Mouse (Mus musculus): ENCODE measurements around the gene Arl14ep. TPM values are rescaled to one million over a fixed set of nuclear protein-coding genes. Genes with fewer than 3 reads are reported as not detected.
"Not testable (repeated sequence)": the region's sequence is repeated elsewhere in the genome, so short reads cannot be mapped to it uniquely, and the experiment has no call there.

Gene Arl14ep
- 10 to 100 TPM; 31.9 to 38.3 (median 36.1) TPM for polyA plus RNA-seq (2017; shearing (Covaris generic))

DNA sequence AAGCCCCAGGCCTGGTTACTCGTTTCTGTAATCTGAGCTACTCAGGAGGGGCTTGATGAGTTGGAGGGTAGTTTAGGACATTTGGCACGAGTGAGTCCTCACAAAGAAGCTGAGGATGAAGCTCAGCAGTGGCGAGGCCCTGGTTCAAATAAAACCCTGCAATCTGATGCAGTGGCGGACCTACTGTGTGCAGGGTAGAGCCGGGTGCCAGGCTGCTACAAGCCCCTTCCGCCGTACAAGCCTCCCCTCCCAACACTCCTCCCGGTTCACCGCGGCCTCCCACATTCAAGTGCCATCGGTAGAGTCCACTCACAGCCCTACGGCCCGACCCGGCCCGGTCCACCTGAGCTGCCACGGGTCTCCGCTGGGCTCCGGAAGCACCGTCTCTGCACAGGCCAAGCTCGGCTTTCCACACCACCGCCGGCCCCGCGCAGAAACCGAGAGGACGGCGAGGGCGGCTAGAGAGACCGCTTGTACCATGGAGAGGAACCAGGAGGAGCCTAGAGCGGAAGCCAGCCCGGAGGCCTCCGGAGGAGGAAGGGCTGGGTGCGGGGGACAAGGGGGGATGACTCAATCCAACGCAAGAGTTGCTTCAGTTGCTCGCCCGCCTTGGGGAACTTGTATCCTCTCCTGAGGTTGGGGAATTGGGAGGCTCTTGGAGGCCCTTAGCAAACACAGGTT lies at the start of gene Arl14ep:
Gene Arl14ep (minus strand): TSS at position 466 of the 681 bp plus-strand sequence.
- peak; percentile 97 for ATAC-seq

DNA sequence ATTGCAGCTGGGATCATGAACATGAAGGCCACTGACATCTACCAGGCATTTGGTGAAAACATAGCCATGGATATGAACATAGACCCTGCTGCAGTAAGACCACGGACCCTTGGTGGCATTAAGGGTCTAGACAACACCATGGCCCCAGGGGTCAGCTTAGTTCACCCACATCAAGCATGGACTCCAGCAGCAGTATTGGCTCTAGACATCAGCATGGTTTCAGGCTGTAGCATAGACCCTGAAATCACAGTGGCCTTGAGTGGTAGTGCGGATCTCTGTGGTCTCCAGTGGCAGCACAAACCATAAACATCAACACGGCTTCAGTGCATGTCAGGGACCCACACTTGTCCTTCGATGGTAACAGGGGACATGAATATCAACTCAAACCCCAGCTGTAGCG lies 48.5 kb upstream of the Arl14ep start:
- ATAC-seq: no peak

DNA sequence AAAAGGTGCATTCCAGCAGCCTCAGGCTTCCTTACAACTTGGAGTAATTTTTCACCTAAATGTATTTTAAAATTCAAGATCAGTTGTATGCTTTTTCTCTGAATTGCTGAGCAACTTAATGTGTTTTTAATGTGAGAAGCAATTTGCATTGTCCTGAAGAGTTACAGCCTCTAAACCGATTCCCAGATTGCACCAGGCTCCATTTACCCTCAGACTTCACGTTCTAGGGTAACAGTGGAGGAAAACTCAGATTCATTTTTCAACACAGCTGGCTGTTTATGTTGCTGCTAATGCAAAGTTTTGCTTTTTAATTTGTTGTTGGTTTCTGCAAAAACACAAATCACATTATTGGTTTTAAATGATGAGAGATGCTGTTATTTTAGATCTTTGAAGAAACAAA lies 45.1 kb upstream of the Arl14ep start:
- no peak for ATAC-seq

DNA sequence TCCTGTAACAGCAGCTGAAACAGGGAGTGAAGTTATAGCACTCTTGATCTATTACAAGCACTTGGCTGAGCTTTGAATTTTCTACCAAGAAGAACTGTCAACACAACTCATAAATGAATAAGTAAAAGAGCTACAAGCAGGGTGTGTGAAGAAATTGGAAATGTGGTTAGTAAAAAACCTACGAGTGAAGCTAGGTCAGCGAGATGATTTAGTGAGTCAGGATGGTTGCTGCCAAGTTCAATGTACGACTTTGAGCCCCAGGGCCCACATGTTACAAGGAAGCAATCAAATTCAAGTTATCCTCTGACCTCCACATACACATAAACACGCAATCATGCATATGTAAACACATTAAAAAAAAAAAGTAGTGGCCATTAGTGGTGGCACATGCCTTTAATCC lies 38.9 kb upstream of the Arl14ep start:
- no peak for ATAC-seq

DNA sequence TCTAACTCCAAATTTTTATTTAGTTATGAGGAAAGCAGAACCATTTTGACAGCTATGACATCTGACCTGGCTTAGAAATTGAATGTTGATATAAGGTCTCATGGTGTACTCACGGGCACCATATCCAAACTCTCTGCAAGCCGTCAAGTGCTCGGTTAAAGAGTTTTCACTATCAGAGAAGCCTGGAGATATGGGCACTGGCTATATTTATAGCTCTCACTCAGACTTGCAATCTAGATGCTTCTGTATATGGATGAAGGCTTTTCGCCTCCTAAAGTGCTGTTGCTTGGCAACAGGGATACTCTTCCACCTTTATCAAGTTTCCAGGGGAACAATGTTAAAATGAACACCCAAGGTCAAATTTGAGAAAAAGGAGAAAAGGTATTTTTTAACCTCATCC lies 38.1 kb upstream of the Arl14ep start:
- no peak for ATAC-seq

DNA sequence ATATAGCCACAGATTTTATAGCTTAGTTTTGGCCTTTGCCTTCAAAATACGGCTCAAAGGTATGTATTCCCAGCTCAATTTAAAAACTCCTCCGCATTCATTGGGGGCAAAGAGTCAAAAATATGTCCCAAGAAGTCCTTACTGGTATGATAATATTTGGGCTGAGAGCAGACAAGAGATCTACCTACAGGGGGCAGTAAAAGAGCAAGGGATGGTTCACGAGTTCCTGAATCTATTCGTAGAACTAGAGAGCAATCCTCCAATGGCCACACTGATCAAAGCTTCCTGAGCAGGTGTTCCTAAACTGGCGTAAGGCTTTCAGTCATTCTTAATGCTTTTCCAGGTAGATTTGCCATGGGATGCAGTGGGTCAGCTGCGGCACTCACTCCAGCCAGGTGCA lies 35.9 kb upstream of the Arl14ep start:
- ATAC-seq: no peak

DNA sequence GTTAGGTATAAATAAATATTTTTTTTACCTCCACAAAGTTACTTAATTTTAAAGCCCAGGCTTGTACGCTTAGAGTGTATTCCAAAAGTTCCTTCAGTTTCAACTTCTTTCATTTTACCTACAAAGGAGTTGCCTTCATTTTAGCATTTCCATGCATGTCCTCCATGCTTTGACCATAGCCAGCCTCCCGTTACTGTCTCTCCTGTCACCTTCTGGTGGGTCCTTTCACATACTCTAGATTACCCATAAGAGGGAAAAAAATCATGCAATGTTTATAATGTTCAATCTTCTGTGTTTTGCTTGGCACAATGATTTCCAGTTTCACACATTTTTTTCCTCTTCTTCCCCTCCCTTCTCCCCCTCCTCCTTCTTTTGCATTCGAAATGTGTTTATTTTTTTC lies 32.2 kb upstream of the Arl14ep start:
- ATAC-seq: no peak

DNA sequence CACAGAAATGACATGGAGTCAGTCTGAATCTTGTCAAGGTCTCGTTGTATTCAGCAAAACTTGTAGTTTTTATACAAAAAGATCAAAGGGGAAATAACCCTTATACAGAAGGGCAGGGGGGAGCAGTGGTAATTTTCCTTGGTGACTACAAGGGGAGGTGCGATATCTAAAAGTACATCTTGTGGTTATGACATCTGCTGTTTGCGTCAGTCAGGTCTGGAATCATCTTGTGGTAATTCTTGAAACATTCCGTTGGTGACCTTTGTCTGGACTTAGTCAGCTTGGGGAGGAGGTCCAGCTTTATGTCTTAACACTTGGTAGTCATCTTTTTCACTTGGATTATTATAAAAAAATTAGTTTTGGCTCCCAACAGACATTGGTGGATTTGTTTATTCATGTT lies 31.7 kb upstream of the Arl14ep start:
- not testable (repeated sequence) for ATAC-seq

DNA sequence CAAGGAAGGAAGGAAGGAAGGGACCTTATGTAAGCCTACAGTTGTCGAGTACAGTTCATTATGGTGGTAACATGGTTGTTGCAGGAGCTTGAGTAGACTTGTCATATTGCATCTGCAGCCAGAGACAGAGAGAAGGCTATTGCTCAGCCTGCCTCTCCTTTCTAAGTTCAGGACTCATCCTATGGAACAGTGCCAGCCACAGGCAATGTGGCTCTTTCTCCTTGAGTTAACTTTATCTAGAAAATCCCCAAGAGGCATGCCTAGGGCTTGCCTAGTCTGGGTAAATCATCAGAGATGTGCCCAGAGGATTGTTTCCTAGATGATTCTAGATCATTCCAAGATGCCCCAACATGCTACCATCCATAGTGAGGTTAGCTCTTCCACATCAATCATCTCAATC lies 17.0 kb upstream of the Arl14ep start:
- no peak for ATAC-seq

DNA sequence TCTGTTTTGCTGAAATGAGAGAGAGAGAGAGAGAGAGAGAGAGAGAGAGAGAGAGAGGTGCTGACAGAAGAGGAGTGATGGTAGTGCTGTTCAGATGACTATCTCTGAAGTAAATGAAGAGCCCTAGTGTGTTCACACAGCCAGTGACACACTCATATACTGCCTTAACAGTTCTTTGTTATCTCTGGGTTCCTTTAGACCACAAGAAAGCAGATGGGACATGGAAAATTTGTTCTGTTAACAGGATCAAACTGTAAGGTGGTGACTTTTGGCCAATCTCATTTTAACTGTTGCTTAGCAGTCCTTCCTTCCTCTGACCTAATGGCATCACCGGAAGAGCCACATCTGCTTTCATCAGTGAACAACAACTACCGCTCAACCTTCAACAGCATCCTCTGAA lies 10.7 kb upstream of the Arl14ep start:
- no peak for ATAC-seq

DNA sequence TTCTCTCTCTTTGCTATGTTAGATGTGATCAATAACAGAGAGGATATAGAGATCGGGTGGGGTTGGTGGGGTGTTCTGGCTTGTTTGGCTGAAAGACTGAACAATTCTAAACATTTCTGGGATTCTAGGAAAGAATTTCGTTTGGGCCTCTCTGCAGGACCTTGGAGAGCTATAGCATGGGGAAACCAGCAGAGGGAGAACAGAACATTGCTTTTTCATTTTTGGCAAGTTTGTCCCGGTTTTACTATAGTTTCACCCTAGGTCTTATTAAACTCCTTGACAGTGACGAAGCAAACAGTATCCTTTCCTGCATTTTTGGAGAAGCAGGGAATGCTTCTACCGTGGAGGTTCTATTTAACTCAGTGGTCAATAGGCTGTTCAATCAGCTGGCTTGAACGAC lies 8.3 kb upstream of the Arl14ep start:
- ATAC-seq: no peak

DNA sequence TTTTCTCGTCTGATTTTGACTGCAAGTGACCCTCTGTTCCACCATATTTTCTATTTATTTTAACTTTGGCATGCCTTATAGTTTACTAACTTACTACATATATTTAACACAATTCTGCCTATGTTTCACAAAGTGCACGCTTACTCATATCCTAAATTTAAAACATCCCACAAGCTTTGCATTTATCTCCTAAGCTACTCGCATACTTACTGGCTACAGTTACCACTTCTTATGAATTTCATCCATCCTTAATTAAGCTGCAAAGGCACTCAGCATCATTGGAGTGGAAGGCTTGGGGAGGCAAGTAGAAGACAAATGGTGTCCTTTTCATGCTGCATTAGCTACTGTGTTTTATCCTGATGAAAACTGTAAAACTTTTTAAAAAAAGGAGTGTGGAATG lies 2.2 kb upstream of the Arl14ep start:
- ATAC-seq: no peak

DNA sequence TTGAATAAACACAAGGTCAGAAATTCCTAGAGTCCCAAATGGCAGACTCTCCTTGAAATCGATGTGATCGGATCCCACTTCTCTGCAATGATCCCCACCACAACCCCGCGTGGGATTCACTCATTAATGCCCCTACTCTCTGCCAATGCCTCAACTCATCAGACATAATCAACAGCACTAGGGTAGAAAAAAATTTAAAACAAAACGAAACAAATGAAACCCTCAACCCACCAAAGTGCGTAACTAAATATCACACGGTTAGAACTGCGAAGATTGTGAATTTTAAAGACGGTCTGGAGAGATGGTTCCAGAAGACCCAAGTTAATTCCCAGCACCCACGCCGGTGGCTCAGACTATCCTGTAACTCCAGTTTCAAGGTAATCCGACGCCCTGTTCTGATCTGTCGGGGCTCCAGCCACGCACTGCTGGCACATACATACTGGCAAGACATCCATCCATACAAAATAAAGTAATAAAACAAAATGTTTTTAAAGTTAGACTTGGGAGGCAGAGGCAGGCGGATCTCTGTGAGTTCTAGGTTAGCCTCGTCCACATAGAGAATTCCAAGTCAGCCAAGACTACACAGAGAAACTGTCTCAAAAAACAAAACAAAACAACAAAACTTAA lies 779 bp downstream of the Arl14ep start:
- no peak for ATAC-seq

DNA sequence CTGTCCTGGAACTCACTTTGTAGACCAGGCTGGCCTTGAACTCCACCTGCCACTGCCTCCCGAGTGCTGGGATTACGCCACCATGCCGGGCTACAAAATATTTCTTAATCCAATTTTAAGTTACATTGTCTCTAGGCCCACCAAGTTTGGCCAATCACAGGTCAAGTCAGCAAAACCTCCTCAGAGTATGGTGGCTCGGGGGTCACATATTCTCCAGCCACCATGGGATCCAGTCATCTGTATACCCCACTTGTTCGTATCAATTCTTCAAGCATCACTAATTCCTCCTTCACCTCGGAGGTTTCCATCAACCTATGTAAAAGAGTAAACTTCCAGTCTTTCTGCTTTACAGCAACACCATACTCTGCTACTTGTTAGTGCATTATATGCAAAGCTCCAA lies 1.4 kb downstream of the Arl14ep start:
- no peak for ATAC-seq

DNA sequence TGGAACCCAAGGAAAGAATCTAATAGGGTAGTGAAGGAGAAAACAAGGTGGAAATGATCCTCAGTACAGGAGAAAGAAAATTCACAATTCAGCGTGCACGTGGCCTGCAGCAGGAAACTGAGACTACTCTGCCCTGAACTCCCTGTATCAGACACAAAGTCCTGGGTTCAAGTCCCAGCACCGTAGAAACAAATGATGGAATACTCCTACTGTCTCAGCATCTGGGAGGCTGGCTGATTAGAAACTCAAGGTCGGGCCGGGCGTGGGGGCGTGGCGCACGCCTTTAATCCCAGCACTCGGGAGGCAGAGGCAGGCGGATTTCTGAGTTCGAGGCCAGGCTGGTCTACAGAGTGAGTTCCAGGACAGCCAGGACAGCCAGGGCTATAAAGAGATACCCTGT lies 3.3 kb downstream of the Arl14ep start:
- ATAC-seq: no peak

DNA sequence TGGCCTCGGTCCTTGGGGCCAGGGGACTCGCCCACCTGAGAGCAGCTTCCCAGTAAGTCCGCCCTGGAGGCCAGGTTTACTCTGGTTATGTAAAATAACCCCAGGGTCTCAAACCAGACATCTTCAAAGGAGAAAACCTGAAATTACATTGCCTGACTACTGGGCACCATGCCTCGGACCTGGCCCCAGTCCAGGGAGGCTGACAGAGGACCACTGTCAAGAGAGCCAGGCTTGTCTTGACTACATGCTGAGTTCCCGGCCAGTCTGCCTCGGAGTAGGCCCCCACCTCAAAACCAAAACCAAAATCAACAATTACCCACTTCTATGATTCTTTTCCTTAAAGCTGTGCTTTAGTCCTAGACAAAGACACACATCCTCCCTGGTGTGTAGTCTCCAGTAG lies 5.9 kb downstream of the Arl14ep start:
- no peak for ATAC-seq

DNA sequence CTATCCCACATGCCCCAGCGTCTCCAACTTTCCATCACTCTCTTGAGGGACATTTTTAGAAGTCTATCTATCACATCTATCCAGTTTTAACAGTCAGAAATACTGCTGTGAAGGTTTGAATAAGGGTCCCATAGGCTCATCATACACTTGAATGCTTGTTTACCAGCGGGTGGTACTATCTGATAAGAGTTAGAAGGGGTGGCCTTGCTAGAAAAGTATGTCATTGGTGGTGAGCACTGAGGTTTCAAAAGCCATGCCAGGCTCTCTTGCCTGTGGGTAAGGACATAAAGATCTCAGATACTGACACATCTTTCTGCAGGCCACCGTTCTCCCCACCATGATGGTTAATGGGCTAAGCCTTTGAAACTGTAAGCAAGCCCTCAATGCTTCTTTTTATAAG lies 10.7 kb downstream of the Arl14ep start:
- ATAC-seq: no peak

DNA sequence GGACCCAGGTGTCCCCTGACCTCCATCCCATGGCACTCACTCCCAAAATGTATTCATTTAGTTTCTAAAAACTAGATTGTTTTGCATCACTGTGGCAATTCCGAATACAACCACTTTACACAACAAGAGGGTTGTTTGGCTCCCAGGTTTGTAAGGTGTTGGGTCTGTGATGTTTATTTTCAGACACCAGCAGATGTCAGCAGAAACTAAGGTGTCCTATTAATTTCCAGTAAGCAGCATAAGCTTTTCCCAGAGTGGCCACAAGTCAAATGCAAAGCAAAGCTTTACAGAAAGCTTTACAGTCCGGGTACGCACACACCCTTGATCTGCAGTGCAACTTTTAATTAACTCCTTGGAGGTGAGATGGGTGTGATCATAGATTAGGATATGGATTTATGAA lies 12.6 kb downstream of the Arl14ep start:
- ATAC-seq: no peak

DNA sequence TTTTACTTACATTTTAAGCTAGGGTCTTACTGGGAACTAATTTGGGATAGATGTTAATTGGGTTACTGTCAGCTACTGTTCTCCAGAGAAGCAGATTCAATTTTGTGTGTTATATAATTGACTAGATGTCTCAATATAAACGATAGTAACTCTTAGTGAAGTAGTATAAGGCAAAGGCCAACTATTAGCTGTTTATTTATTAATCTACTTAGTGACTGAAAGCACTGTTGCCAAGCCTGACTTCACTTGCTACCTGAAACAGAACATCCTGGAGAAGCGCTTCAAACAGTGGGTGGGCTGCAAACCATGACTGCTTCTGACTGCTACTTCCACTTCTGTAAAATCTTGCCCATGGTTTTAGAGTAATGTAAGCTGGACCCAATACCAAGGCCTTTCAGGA lies 13.2 kb downstream of the Arl14ep start:
- no peak for ATAC-seq

DNA sequence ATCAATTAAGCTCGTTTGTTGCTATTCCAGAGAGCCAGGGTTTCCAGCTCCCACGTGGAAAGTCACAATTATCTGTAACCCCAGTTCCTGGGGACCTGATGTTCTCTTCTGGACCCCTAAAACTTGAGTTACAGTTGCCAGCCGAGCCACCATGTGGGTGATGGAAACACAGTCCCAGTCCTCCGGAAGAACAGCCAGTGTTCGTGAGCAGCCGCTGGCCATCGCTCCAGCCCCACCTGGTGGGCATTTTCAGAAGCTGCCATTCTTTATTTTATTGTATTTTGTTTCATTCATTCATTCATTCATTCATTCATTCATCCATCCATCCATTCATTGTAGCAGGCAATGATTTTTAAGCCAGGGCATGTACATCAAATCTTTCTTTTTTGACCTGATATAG lies 14.0 kb downstream of the Arl14ep start:
- no peak for ATAC-seq

DNA sequence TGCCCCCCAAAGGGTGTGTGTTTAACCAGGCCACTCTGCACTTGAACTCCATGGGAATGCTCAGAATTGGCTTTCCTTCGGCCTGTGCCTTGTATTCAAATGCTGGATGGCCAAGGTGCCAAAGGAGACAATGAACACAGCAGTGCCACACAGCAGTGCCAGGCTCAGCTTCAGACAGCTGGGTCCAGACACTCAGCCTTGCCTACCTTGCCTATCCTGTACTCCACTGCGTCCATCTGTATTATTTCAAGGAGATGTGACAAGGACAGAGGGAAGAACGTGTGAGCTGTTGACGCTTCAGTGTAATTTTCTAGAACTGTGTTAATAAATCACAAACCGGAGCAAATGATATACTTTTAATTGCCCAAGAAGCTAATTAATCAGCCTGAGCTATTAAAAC lies 14.8 kb downstream of the Arl14ep start:
- ATAC-seq: no peak

DNA sequence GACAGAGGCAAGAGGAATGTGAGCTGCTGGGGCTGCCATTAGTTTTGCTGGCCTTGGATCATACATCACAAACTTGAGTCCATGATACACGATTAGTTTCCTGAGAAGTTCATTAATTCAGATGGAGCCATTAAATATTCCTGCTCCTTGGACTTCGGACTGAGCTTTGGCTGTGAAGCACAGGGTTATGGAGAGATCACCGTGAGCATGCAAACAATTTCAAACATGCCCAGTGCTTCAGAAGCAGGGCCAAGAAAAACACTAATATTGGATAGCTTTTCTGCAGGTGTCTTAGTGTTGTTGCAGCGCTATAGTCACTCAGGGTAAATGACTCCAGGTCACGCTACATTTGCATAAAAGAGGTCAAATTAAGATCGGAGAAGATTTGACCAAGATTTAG lies 15.3 kb downstream of the Arl14ep start:
- no peak for ATAC-seq

DNA sequence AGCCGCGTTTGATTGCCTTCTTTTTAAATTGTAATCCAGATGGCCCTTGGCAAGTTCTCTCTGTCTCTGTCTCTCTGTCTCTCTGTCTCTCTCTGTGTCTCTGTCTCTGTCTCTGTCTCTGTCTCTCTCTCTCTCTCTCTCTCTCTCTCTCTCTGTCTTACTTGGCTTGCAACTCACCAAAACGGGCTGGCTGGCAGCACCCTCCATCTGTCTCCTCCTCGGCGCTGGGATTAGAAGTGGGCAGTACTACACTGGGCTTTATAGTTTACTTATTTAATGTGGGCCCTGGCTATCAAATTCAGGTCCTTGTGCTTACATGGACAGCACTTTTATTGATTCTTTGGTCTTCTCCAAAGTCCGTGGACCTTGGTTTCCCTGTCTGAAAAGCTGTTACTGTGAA lies 18.1 kb downstream of the Arl14ep start:
- no peak for ATAC-seq

DNA sequence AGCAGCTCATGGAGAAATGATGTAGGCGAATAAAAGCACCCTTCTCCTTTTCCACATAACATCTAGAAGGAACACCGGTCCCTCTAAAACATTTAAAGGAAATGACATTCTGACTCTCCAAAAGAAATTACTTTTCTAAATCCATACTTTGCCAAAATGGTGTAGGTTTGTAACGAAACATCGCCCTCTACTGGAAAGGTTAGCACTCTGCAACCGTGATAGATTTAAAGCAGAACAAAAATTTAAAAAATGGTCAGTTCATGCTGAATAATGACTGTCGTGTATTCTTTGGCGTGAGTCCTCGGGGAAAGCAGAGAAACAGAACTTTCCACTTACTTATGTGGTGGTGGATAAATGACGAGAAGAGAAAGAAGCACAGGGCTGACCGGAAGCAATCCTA lies 18.6 kb downstream of the Arl14ep start:
- ATAC-seq: no peak

DNA sequence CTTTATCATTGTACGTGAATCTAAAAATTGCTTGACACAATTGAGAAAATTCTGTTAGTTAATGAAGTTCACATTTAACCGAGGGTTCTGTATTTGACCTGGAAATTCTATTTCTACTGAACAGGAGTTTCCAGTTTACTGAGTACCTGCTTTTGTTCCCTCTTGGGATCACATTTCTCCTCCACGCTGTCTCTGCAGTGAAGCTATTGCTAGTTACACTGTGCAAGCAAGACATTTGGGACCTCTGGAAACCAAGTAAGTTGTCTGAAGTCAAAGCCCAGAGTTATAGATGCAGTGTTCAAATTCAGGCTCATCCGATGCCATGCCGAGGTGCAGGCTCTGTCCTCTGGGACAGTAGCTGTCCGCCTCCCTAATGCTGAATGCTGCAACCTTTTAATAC lies 19.2 kb downstream of the Arl14ep start:
- no peak for ATAC-seq

All from inflammation-experienced regulatory T-cells, adult 6 months (primary cell).